Mouse (Mus musculus) large intestine, adult 2 months (tissue): ENCODE results near the gene Hoxc12. TPM values are rescaled to one million over a fixed set of nuclear protein-coding genes. Genes with fewer than 3 reads are reported as not detected.

Experiments used
- DNase-seq: peaks from one replicate; pipeline ENCODE4 v3.0.0-alpha.2; 2012; ENCODE audit warnings: low read depth, low spot score
- WGBS: fragments of 180-500 bp; shearing (Covaris S2); methylation state at CpG from one replicate; pipeline ENCODE4 v1.1.7; 2018; 5-methylcytosine and 5-hydroxymethylcytosine counted together
- polyA plus RNA-seq: library from polyadenylated mRNA; depleted of rRNA; stranded (reverse); fragments of >200 nt; gene quantifications from 2 replicates; pipeline ENCODE4 v1.2.3, GENCODE M21; 2012; rRNA removed

Gene Hoxc12
- polyA plus RNA-seq, 1 experiment: not detected

DNA sequence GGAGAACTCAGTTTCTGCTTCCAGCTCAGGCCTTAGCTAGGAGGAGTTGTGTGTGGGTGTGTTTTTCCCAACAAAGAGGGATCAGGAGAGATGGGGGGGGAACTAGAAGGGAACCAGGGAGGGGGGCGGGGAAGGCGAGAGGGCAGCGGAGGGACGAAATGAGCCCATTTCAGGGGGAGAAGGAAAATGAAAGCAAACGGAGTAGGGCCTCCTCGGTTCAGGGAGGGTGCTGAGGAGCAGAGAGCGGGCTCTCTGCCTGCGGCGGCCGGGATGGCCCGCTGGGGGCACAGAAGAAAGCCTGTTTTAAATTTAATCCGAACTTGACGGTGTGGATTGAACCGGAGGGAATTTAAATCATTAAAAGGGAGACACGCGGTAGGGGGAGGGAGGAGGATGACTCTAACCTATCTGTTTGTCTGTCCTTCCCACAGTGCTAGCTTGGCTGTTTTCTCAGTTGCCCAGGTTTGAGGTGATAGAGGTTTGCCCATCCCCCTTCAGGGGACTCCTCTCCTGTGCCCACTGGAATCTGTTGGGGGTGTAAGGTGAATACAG, 40.9 kb downstream of the Hoxc12 start:
- no peak for DNase-seq
- 10% methylated on average over 16 of the region's 16 CpGs for WGBS

DNA sequence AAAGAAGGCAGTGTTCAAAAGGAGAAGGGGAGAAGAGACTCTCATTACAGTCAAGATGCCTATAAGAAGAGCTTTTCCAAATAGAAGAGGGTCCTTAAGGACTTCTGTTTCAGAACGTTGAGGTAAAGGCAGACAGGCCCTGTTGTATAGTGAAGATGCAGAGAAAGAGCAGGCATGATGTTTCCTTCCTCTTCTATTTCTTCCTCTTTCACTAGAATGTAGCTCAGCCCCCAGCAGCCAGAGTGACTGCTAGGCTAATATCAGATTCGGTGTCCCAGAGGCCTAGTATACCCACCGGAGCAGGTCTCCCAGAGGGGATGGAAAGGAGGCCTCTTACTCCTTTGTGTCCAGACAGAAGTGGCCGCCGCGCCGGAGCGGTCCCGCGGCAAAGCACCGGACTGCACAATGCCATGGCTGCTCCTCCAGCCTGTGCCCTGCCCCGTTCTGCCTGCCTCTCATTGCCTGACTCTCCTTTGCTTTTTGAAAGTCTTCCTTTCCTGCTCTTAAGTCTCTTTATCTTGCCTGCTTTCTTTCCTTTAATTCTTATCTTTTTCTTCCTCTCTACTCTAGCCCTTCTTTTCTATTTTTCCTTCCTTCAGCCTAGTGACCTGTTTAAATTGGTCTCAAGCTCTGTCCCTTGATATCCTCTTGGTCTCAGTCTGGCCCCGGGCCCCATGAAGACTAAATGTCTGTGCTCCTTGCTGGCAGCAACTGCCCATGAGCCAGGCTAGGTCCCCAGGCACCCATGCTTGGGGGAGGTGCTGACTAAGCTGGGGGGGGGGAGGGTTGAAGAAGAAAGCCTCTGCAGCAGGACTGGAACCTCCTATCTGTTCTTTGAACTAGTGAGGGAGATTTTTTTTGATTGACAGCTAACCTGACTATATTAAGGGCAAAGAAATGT, 42.3 kb downstream of the Hoxc12 start:
- 20% methylated on average over 13 of the region's 13 CpGs for WGBS
- DNase-seq: no peak

DNA sequence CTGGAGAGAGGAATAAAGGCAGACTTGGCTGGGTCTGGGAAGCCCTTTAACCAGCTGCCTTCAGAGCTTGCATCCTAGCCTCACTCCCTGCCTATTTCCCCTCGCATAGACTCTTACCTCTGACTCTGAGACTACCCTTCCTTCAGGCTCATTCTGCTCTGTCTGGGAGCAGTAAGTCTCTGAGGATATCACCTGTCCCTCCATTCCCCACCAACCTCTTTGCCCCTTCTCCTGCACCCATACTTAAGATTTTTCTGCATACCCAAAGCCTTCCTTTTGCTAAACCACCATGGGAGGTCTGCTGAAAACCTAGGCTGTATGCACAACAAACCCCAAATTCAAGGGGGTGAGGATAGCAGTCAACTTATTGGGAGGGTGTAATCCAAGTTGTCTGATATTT, 43.4 kb downstream of the Hoxc12 start:
- no peak for DNase-seq
- WGBS: 10% methylated on average over 1 of the region's 1 CpGs

DNA sequence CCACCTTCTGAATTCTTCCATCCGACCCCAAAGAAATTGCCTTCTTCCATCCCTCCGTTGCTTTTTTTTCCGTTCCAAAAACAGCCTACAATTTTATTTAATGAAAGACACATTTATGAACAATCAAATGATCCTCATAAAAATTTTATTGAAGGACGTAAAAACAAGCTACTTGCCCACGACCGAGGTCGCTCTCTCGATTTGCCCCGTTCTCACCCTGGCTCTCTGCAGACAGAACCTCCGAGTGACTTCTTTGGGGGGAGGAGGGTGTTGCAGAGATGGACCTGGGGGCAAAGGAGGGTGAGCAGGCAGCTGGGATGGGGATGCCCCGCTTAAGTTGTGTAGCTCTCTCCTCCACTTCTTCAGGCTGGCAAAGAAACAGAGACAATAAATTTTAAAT, 43.8 kb downstream of the Hoxc12 start:
- WGBS: 7% methylated on average over 11 of the region's 11 CpGs
- no peak for DNase-seq

DNA sequence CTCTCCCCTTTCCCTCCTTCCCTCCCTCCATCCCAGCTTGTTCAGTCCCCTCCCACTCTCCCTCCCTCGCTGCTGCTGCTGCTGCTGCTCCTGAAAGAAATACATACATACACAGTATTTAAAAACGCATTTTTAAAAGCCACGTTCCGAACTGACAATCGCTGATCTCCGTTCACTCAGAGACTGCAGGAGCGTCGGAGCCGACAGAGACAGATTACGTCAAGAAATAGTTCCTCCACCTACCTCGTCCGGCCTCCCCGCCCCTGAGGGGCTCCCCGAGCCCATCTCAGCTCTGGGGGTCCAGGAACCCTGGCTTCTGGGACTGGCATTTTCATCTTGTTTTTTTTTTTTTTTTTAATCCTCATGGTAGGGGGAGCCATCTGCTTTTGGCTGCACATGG, 44.4 kb downstream of the Hoxc12 start:
- no peak for DNase-seq
- WGBS: 3% methylated on average over 14 of the region's 14 CpGs

DNA sequence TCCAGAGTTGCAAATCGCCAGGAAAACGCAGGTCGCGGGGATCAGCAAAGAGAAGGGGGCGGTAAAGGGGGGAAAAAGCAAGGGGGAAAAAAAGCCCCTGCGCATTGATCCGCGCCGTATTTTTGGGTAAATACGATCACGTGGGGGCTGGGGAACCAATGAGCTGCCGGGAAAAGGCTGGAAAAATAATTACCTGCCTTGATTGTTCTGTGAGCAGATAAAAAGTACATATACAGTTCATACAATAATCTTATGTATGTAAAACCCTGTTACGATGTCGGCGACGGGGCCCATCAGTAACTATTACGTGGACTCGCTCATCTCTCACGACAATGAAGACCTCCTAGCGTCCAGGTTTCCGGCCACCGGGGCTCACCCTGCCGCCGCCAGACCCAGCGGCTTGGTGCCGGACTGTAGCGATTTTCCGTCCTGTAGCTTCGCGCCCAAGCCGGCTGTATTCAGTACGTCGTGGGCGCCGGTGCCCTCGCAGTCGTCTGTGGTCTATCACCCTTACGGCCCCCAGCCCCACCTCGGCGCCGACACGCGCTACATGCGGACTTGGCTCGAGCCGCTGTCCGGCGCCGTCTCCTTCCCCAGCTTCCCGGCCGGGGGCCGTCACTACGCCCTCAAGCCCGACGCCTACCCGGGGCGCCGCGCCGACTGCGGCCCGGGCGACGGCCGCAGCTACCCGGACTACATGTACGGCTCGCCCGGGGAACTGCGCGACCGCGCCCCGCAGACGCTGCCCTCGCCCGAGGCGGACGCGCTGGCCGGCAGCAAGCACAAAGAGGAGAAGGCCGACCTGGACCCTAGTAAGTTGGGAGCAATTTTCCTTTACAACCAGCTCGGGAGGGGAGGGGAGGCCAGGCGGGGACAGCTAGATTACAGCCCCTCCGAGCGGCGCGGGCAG, 45.1 kb downstream of the Hoxc12 start:
- no peak for DNase-seq
- 2% methylated on average over 88 of the region's 88 CpGs for WGBS

DNA sequence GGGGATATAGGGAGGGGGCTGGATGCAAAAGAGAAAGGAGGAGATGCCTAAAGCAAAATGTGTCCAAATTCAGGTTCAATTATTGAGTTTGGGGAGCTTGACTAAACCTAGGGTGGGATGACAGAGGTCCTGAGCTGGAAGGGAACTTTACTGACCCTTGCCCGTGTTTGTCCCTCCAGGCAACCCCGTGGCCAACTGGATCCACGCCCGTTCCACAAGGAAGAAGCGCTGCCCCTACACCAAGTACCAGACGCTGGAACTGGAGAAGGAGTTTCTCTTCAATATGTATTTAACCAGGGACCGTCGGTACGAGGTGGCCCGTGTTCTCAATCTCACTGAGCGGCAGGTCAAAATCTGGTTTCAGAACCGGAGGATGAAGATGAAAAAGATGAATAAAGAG, 47.2 kb downstream of the Hoxc12 start:
- DNase-seq: no peak

DNA sequence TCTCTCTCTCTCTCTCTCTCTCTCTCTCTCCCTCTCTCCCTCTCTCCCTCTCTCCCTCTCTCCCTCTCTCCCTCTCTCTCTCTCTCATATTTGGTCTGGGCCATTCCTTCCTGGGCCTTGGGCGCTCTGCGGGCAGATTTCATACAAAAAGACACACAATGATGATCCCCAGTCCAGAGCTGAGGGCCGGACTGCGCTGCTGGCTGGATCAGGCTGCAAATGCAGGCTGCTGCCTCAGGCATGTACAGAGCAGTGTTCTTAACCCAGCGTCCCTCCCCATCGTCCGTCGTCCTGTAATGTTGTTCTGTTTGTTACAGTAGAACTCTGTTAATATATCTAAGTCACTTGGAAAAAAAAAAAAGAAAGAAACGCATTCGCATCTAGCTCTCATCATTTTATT, 48.0 kb downstream of the Hoxc12 start:
- WGBS: 31% methylated on average over 10 of the region's 10 CpGs
- no peak for DNase-seq

More for the DNA sequence above, 47.2 kb downstream of the Hoxc12 start:
- 19% methylated on average over 12 of the region's 12 CpGs for WGBS

DNA sequence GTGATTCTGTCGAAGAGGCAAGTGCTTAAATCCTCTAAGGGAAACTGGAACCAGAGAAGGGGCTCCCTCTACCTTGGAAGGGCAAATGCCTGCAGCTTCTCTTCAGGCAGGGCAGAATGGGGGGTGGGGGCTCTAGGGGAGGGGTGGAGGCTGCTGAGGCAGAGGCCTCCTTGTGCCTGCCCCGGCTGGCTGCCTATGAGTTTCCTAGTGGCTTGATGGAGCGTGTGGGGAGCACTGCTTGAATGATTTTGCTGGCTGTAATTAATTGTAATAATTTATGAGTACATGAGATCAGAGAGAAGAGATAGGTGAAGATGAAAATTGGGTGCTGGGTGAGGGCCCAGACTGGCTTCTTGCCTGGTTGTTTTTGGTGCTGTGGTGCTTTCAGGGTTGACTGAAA, 48.4 kb downstream of the Hoxc12 start:
- WGBS: 48% methylated on average over 3 of the region's 3 CpGs
- DNase-seq: no peak

DNA sequence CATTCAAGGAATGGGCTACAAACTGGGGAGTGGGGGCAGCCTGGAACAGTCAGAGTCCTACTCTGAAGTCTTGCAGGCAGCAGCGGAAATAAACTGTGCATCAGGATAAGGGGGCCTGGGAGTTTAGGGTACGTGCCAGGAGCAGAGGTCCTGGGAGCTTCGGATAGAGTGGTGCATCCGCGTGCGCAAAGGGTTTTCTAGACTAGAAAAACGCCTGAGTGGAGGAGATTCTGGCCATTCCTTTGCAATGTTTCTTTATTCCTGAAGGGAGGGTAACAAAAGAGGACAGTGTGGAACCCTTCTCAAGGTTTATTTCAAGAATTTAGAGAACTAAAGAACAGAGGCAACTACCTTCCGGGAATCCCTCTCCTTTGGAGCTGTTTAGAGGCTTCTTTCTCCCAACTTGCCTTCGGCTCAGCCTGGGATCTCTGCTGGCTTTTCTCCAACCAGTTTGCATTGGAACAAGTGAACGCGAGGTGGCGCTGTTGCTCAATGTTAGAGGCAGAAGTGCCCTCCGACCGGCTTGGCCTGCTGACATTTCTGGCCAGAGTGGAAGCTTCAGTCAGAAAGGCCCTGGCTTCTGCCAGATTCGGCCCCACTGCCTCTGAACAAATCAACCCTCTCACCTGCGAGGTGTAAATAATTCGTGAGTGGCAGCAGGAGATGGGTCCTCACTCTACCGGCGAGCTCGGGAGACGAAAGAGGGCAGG, 50.7 kb downstream of the Hoxc12 start:
- 7% methylated on average over 21 of the region's 21 CpGs for WGBS
- peak; percentile 72 for DNase-seq

DNA sequence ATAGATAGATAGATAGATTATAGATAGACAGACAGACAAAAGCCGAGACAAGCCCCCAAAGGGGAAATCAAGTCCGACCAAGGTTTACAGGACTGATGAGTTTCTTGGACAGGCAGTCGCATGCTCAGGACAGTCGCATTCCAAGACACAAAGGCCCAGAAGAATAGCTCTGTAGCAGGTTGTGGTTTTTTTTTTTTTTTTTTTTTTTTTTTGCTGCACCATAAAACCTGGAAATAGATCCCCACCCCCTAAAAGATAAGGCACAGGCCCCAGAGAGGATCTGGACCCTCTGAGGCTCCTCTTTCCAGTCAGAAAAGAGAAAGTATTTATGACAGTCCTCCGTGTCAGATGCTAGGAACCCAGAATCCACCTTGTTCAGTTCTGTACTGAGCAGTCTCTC, 51.5 kb downstream of the Hoxc12 start:
- WGBS: 28% methylated on average over 5 of the region's 5 CpGs

More for the DNA sequence above, 51.5 kb downstream of the Hoxc12 start:
- DNase-seq: no peak

Other genes with a start within 250 kb of the Hoxc12 start
- 11.2 and 17.4 TPM in 2 replicates for gene Calcoco1, start 214.6 kb upstream of the Hoxc12 start, polyA plus RNA-seq
- not detected in 2 replicates for gene Hoxc13, start 15.7 kb upstream of the Hoxc12 start, polyA plus RNA-seq
- not detected in 2 replicates for gene Hoxc11, start 17.7 kb downstream of the Hoxc12 start, polyA plus RNA-seq
- gene Hoxc10, start 30.0 kb downstream of the Hoxc12 start, polyA plus RNA-seq: 0.07 TPM in 1 of 2 replicates, not detected in the other
- gene Hoxc5, start 30.7 kb downstream of the Hoxc12 start, polyA plus RNA-seq: 1.5 and 1.7 TPM in 2 replicates
- 0.04 and 0.74 TPM in 2 replicates for gene Hoxc9, start 39.7 kb downstream of the Hoxc12 start, polyA plus RNA-seq
- 4.5 and 5.5 TPM in 2 replicates for gene Hoxc8, start 53.9 kb downstream of the Hoxc12 start, polyA plus RNA-seq
- 10.0 and 10.7 TPM in 2 replicates for gene Hoxc6, start 61.5 kb downstream of the Hoxc12 start, polyA plus RNA-seq
- gene Hoxc4, start 82.2 kb downstream of the Hoxc12 start, polyA plus RNA-seq: 1.4 and 2.2 TPM in 2 replicates
- 12.5 and 19.8 TPM in 2 replicates for gene Smug1, start 230.3 kb downstream of the Hoxc12 start, polyA plus RNA-seq